Mouse (Mus musculus) heart, adult 2 months (tissue): ENCODE data around the gene Dock11. TPM values are rescaled to one million over a fixed set of nuclear protein-coding genes. Genes with fewer than 3 reads are reported as not detected.

Experiments
- DNase-seq, 2 experiments: peaks; one replicate each; pipeline ENCODE4 v3.0.0; 2021
- H3K27ac ChIP-seq: fragments of 200-600 bp; 2 replicates; pipeline ENCODE4 v1.8.1; 2022
- H3K27me3 ChIP-seq: fragments of 200-500 bp; 2 replicates; pipeline ENCODE4 v1.6.1; 2012; ENCODE audit warnings: mild to moderate bottlenecking, low read length, inconsistent platforms, mixed read lengths; ENCODE audit not compliant: control insufficient read depth, insufficient read depth
- H3K36me3 ChIP-seq: fragments of 200-500 bp; 2 replicates; pipeline ENCODE4 v1.6.1; 2012; ENCODE audit warnings: low read length, inconsistent platforms; ENCODE audit not compliant: control insufficient read depth, insufficient read depth
- H3K4me1 ChIP-seq: fragments of 200-500 bp; 2 replicates; pipeline ENCODE4 v1.6.1; 2011; ENCODE audit warnings: low read length; ENCODE audit not compliant: control insufficient read depth, insufficient read depth
- H3K4me3 ChIP-seq: fragments of 200-600 bp; 2 replicates; pipeline ENCODE4 v1.8.1; 2022
- H3K79me2 ChIP-seq: fragments of 200-500 bp; replicated peaks from 2 replicates; pipeline ENCODE4 v1.6.1; 2012; ENCODE audit warnings: mild to moderate bottlenecking, inconsistent platforms, low read length, moderate library complexity, mixed read lengths; ENCODE audit not compliant: control insufficient read depth, insufficient read depth
- H3K9ac ChIP-seq: fragments of 200-500 bp; 2 replicates; pipeline ENCODE4 v1.6.1; 2012; ENCODE audit warnings: low read depth, mild to moderate bottlenecking, control low read depth, inconsistent platforms, low read length, mixed read lengths
- CTCF ChIP-seq: fragments of 200-600 bp; IDR thresholded peaks from 2 replicates; pipeline ENCODE4 v1.8.1; 2022; ENCODE audit warnings: antibody characterized with exemption, mild to moderate bottlenecking, moderate library complexity
- EP300 ChIP-seq: fragments of 200-500 bp; IDR thresholded peaks from 2 replicates; pipeline ENCODE4 v1.6.1; 2011; ENCODE audit warnings: low read depth, low read length, control low read depth; ENCODE audit not compliant: insufficient read depth
- POLR2A ChIP-seq: fragments of 200-500 bp; IDR thresholded peaks from 2 replicates; pipeline ENCODE4 v1.6.1; 2011; ENCODE audit warnings: mild to moderate bottlenecking, low read depth, low read length, control low read depth; ENCODE audit not compliant: insufficient read depth
- WGBS: fragments of 180-500 bp; shearing (Covaris S2); methylation state at CpG from one replicate; pipeline ENCODE4 v1.1.7; 2018; 5-methylcytosine and 5-hydroxymethylcytosine counted together
- intact Hi-C: fragments of 180-260 bp; cut with DNase I; formaldehyde crosslinking; loops from one replicate; pipeline ENCODE4 v1.15.1; 2025
- polyA plus RNA-seq: library from polyadenylated mRNA; depleted of rRNA; stranded (reverse); fragments of >200 nt; gene quantifications from 2 replicates; pipeline ENCODE4 v1.2.3, GENCODE M21; 2012
- total RNA-seq, 2 experiments: library from RNA; stranded (reverse); gene quantifications; 2 replicates each; pipeline ENCODE4 v1.2.3; 2021

Gene Dock11
- total and polyA plus RNA-seq, 3 experiments, result 0.90 to 4.6 (median 3.7) TPM

- no peaks in the 10 kb centered on the region; the same call in 1 of the 2 replicates for H3K4me1 ChIP-seq
Observed at GRCm38 (mm10) chrX:35956236-35956635, 67.6 kb downstream of the Dock11 start.

GRCm38 (mm10) chrX:35963087-35963486 is 74.5 kb downstream of the Dock11 start:
- no peaks in the 10 kb centered on the region for H3K36me3 ChIP-seq
- 73% methylated on average over 6 of the region's 6 CpGs for WGBS
- H3K4me1 ChIP-seq, result no peaks in the 10 kb centered on the region

More at GRCm38 (mm10) chrX:35956236-35956635, 67.6 kb downstream of the Dock11 start:
- Histone ChIP-seq H3K79me2 (no peaks in the 10 kb centered on the region), H3K27me3 (no peaks in the 10 kb centered on the region), H3K4me3 (no peak overlapping the region), H3K9ac (no peak overlapping the region), H3K36me3 (no peaks in the 10 kb centered on the region), H3K27ac (no peak overlapping the region)
- TF ChIP-seq CTCF (no peak), POLR2A (no peak), EP300 (no peak)
- intact Hi-C loops, result no loop called here
- peak in 1 of 2 experiments; percentile 4 for DNase-seq

GRCm38 (mm10) chrX:35969276-35969675 is 80.6 kb downstream of the Dock11 start:
- Histone ChIP-seq H3K36me3 (no peaks in the 10 kb centered on the region), H3K4me1 (no peaks in the 10 kb centered on the region), H3K27me3 (no peaks in the 10 kb centered on the region), H3K79me2 (no peaks in the 10 kb centered on the region), H3K4me3 (no peak overlapping the region), H3K9ac (no peak overlapping the region), H3K27ac (no peak overlapping the region)
- intact Hi-C loops, result no loop called here
- DNase-seq, result no peak
- TF ChIP-seq CTCF (no peak), EP300 (no peak), POLR2A (no peak)
- 76% methylated on average over 1 of the region's 1 CpGs for WGBS

More at GRCm38 (mm10) chrX:35963087-35963486, 74.5 kb downstream of the Dock11 start:
- H3K4me3 ChIP-seq, result no peak overlapping the region
- no peak for DNase-seq
- TF ChIP-seq CTCF (no peak), POLR2A (no peak), EP300 (no peak)
- H3K9ac ChIP-seq, result no peak overlapping the region
- H3K79me2 ChIP-seq, result no peaks in the 10 kb centered on the region
- intact Hi-C loops, result no loop called here
- no peaks in the 10 kb centered on the region for H3K27me3 ChIP-seq
- no peak overlapping the region for H3K27ac ChIP-seq

- Histone ChIP-seq H3K27ac (no peak overlapping the region), H3K4me3 (no peak overlapping the region), H3K79me2 (no peaks in the 10 kb centered on the region), H3K9ac (no peak overlapping the region), H3K27me3 (no peaks in the 10 kb centered on the region), H3K36me3 (no peaks in the 10 kb centered on the region), H3K4me1 (no peaks in the 10 kb centered on the region)
- intact Hi-C loops, result loop anchor here (10.0 kb wide), 1 partner anchor 52 kb away; no protein-coding TSS in a partner anchor
- TF ChIP-seq CTCF (no peak), EP300 (no peak), POLR2A (no peak)
- no peak for DNase-seq
- WGBS, result 47% methylated on average over 5 of the region's 5 CpGs
Observed at GRCm38 (mm10) chrX:35976657-35977056, 88.0 kb downstream of the Dock11 start.

GRCm38 (mm10) chrX:35987981-35988380 is 99.3 kb downstream of the Dock11 start:
- TF ChIP-seq POLR2A (no peak), CTCF (no peak), EP300 (no peak)
- Histone ChIP-seq H3K4me1 (no peaks in the 10 kb centered on the region), H3K36me3 (no peaks in the 10 kb centered on the region), H3K4me3 (no peak overlapping the region), H3K27ac (no peak overlapping the region), H3K9ac (no peak overlapping the region), H3K27me3 (no peaks in the 10 kb centered on the region), H3K79me2 (no peaks in the 10 kb centered on the region)
- intact Hi-C loops, result no loop called here
- WGBS, result 93% methylated on average over 1 of the region's 1 CpGs
- no peak for DNase-seq

- H3K27ac ChIP-seq, result no peak overlapping the region
- WGBS, result 79% methylated on average over 5 of the region's 5 CpGs
- no peak overlapping the region for H3K9ac ChIP-seq
- H3K4me1 ChIP-seq, result no peaks in the 10 kb centered on the region
- no peak for TF ChIP-seq EP300
- no peak for TF ChIP-seq CTCF
- no peak for TF ChIP-seq POLR2A
- no peak overlapping the region for H3K4me3 ChIP-seq
- no peaks in the 10 kb centered on the region for H3K79me2 ChIP-seq
- no peak for DNase-seq
- H3K36me3 ChIP-seq, result no peaks in the 10 kb centered on the region
- H3K27me3 ChIP-seq, result no peaks in the 10 kb centered on the region
- intact Hi-C loops, result no loop called here
Observed at GRCm38 (mm10) chrX:35990508-35991095, 102.0 kb downstream of the Dock11 start.
